Mouse (Mus musculus) G1E-ER4 (cell line): ENCODE data around the gene Celf2. TPM values are rescaled to one million over a fixed set of nuclear protein-coding genes. Genes with fewer than 3 reads are reported as not detected.

Experiments
- GATA1 ChIP-seq: IDR thresholded peaks from one replicate; pipeline ENCODE4 v1.8.0; 2012; ENCODE audit warnings: low read length, inconsistent platforms
- polyA plus RNA-seq: library from polyadenylated mRNA; stranded (reverse); fragments of >175 nt; gene quantifications from 2 replicates; pipeline ENCODE4 v1.2.3, GENCODE M21; 2012

Celf2 gene
- polyA plus RNA-seq, 1 experiment, result 0.32 TPM

DNA sequence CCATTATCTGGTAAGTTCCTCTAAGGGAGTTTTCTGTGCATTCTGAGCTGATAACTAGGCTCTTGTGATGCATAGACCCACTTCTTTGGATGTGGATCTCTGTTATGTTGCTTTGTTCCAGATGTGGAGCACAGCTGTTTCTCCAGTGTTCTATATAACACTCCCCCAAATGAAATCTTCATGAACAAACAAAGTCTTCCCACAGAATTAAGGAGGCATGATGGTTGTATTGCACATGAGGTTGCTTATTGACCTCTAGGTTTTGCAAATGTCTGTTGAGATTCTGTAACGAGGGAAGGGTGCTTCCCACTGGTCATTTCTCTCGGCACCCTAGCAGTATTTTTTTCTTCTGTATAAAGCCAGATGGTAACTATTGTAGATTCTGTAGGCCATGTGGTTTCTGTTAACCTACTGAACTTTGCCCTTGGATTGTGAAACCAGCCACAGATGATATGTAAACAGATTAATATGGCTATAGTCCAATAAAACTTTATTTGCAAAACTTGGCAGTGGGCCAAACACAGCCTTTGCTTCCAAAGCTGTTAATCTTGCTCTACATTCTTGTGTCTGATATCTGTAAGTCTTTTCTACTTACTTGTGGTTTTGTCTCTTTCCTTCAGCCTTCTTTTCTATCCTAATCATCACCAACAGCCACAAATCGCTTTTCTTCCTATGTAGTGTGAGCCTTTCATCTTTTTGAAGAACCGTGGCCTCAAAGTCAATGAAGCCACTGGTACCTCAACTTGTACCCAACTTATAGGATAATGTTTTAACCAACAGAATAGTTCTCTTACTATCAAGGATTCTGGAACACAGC, 263.2 kb downstream of the Celf2 start:
- no peak for TF ChIP-seq GATA1

DNA sequence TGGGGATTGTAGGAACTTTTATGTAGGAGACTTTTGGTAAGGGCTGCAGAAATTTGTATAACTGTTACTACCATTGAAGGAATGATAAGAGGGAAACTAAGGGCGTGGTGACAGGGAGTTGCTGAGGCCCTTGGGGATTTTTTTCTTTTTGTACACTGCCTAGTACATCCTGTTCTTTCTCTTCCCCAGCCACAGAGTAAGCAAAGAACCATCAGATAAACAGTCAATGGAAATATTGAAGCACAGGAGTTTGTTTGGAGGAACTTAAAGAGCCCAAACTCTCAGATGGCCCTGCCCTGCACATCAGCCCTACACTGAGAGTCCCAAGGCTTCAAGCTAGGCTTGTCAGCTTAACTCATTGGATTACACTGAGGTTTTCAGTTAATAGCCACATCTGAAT, 267.2 kb downstream of the Celf2 start:
- TF ChIP-seq GATA1, result no peak

DNA sequence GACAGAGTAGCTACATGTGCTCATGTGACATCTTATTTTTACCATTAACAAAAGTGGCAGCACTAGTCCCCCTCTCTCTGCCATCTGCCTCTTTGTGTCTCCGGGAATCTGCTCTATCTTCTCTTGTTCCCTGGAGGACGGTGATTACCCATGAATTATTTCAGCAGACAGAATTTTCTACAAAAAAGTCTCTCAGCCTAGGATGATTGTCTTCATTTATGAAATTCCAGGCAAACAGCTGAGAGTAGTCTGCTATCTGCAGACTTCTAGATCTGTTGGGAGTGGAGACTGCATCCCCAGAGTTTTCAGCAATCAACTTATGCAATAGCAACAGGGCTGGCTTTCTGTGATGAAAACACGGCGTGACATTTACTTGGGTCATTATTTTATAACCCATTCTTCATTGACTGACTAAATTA, 267.8 kb downstream of the Celf2 start:
- no peak for TF ChIP-seq GATA1

DNA sequence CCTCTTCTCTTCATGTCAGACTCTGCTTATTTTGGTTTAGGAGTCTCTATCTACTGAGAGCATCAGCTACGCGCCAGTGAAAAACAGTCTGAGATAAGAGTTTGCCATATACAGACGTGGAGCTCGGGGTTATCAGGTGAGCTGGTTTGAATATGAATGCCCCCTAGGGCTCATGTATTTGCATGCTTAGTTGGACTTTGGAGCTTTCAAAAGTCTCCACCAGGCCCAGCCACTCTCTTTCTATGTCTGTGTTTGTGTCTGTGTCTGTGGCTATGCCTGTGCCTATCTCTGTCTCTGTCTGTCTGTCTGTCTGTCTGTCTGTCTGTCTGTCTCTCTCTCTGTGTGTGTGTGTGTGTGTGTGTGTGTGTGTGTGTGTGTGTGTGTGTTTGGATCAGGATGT, 272.1 kb downstream of the Celf2 start:
- no peak for TF ChIP-seq GATA1

DNA sequence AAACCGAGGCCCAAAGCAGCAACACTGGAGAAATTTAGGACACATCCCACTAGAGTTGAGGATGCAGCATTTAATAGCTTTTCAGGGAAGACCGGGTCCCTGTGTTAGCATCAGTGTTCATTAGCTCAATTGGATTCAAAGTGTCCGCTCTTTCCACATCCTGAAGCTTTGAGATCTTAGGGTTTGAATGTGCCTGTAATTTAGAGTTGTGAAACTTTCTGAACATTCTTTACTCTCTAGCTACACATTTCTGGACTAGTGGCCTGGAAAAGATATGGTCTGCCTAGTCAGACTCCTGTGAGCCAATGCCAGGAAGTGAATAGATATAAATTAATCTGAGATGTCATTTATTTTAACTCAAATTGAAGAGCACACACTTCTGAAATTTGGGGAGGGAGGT, 272.9 kb downstream of the Celf2 start:
- no peak for TF ChIP-seq GATA1

DNA sequence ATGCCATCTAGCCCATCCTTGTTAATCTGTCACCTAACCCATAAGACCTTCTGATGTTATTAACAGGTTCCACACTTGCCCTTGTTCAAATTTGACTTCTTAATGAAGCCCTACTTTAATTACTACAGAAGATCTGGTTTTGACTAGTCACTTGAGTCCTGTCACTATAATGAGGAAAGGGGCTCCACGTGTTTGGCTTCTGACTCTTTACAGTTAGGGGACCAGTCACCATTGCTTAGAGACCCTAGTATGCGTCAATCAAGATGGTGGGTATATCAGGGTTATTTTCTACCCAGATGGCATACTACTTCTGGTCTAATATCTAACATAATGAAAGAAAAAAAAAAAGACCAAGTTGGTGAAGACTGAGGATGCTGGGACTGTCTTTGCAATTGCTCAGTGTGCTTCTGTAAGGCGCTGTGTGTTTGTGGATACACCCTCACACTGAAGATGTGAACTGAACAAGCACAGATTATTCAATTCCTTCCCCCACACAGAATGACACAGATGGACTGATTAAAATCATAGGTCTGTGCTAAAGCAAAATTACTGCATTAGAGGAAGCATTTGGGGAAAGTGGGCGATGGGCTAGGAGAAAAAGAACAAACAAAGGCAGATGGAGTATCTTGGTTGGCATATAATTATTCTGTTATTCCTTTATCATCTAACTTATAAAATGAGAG, 274.2 kb downstream of the Celf2 start:
- TF ChIP-seq GATA1, result no peak

DNA sequence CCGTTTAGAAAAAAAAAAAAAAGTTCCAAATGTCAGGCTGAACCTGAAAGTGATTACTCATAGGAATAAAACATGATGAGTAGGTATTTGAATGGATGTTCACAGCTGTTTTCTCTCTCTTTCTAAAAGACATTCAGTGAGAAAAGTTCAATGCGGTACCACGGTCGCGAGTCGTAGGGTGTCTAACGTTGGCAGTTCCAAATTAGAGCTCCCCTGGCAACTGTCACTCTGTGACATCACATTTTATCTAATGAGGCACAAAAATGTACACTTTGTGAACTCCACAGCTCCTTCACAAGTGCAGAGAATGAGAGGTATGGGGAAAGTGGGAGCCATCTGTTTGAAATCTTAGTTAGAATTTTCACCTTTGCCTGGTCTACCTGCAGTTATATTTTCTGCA, 274.8 kb downstream of the Celf2 start:
- TF ChIP-seq GATA1, result no peak

DNA sequence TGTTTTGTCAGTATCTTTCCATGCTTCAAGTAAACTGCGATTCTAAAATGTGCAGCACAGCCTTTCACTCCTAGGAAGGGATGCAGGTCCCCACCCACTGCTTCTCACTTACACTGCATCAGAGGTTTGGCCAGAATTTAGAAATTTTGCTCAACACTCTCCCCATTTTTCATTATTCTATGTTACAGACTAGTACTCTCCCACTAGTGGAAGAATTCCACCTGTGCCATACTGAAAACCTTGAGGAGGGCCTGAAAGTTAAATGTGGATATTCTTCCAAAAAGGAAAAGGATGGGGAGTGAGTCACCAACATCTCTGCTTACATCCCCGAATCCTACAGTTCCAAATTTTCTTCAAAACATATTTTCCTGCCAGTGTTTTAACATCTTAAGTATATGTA, 276.0 kb downstream of the Celf2 start:
- TF ChIP-seq GATA1, result no peak

DNA sequence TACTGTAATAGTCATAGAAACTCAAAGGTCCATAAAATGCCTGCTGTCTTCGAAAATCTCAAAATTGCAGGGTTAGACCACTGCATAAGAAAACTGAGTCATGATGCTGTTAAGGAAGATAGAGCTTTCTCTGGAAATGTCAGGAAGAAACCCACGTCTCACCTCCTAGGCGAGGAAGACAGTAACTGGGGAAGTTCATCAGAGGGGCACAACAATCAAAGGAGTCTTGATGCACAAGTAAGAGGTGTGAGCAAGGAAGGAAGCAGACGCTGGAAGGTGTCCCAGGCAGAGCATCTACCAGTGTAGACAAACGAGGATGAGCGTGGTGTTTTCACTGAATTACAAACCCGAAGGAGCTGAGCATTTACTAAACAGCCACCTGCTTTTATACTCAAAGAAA, 282.6 kb downstream of the Celf2 start:
- no peak for TF ChIP-seq GATA1

DNA sequence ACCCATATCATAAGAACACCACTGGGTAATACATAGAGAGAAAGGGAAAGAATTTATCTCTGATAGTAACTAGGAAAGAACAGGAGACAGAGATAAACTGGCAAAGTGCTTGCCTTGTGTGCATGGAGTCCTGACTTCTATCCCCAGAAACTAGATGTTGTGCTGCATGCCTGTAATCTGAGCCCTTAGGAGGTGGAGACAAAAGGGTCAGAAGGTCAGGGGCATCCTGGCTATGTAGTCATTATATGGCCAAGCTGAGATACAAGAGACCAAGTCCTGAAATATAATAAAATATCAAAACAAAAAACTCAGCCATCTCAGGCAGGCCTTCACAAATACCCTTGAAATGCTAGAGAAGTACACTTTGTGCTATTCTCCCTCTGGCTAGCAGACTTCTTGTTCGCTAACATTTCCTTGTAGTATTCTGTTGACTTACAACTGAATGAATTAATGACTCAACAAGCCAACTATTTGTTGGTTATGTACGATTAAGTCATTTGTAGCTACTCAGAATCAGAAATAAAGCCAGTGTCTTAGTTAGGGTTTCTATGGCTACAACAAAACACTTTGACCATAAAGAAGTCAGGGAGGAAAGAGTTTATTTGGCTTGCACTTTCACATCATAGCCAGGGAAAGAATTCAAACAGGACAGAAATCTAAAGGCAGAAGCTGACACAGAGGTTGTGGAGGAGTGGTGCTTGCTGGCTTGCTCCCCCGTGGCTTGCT, 284.9 kb downstream of the Celf2 start:
- TF ChIP-seq GATA1, result no peak

DNA sequence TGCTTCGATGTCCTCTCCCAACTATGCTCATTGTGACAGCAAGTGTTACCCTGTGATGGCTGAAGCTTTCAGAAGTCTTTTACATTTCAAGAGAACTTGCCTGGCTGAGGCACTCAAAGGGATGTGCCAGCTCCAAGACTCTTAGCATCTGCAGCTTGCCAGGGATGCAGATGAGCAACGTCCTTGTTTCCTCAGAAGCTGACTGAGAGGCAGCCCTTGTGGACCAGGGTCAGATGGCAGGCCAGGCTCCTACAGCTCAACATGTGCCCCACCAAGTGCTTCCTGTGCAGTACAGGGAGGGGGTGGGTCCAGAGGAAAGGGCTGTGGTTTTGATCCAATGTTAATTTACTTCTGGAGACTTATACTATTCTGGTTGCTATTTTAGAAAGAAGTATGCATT, 285.8 kb downstream of the Celf2 start:
- TF ChIP-seq GATA1, result no peak

DNA sequence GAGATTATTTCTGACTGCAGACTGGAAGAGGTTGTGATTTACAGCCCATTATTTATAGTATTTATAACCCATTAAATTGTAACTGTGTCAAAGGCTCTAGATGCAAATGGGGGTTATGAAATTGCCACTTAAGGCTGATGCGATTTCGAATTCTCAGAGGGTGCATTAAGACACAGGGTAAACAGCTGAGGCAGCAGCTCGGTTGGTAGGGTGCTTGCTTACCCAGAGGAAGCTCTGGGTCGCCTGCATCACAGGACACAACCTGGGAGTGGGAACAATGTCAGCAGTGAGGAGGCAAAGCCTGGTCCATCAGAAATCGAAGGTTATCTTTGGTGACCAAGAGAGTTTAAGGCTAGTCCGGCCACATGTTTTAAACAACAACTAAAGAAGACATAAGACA, 286.5 kb downstream of the Celf2 start:
- TF ChIP-seq GATA1, result no peak

DNA sequence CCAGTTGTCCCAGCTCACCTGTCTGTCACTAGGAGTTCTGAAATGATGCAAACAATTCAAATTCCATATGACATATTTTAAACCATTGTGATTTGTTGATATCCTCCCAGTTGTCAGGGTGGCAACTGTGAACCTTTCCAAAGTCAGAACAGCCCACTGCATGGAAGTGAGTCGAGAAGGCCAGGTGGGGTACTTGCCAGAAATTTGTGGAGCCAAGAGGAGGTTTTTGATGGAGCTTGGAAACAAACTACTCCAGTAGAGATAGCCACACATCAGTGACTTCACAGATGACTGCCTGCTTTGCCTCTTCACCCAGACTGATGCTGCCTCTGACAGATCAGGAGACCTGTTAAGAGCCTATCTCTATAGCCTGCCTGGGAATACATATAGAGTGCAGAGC, 287.5 kb downstream of the Celf2 start:
- TF ChIP-seq GATA1, result no peak

DNA sequence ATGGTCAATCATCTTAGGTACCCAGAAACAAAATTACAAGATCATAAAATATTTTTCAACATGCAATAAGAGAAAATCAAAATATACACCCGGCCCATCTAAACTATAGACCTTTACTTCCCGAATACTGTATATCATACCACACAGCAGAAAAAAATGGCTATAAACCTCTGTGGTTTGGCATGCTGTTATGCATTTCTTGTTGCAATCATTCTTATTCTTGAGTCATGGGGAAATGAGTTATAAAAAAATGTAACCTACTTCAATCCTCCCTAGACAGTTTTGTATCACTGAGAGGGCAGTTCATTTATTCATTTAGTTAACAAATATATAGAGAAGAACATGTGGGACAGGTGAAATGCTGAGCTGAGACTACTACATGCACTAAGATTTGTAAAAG, 291.3 kb downstream of the Celf2 start:
- TF ChIP-seq GATA1, result no peak

DNA sequence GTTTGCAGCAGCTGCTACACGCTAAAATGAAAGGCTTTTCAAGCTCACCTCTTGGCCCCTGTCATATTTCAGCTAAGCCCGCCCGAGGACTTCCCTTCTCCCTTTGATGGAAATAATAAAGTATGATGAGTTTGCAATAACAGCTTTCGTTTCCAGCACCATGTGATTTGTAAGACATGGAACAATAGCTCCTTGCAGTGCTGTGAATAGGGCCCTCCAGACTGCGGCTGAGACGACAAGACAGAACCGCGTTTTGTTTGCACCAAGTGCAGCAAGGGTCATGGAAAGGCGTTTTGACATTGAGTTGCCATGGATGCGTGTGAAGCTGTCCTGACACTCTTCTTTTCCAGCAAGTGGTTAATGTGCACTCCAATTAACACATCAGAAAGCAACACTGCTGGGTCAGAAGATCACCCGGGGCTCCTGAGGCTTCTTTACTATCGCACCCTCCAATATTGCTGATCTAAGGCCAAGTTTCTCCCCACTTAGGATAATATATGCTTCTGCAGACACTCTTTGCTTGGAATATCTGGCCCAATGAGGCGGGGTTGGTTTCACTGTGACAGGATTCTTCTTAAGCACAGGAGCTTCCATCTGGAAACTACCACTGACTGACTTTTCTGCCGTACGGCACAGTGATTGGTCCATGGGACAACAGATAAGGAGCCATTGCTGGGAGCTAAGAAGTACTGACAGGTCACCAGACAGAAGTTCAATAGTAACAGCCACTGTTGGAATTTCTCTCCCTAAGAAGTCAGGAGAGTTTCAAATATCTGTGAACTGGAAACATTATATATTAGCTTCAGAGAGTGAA, 301.5 kb downstream of the Celf2 start:
- no peak for TF ChIP-seq GATA1

DNA sequence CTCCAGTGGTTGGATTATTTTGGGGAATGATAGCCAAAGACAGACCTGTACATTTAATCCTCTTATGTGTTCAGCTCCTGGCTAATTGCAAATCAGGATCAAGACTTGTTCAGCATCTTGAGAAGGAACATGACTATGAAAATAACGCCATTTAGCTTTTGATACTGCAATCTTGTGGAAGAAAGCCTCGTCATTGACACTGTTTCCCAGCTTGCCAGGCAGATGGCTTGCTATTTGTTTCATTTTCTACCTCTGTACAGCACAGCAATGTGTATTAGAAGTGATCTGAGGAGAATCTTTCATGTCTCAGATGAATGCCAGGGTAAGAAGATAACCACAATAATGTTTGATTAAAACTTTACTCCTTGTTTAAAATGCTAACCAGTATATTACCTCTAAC, 315.9 kb downstream of the Celf2 start:
- no peak for TF ChIP-seq GATA1
